Mouse (Mus musculus): ENCODE data around the gene Agtr1a.

GRCm38 (mm10) chr13:30418611-30419010 lies 82.4 kb downstream of the Agtr1a start:
- no peak for TF ChIP-seq CTCF (IDR thresholded peaks at IDR 0.05; ENCODE audit: borderline replicate concordance, control insufficient read depth, extremely low read depth, insufficient read depth, low read length, poor library complexity)
- TF ChIP-seq POLR2A (IDR thresholded peaks at IDR 0.05; ENCODE audit: control insufficient read depth, extremely low read depth, insufficient read depth, low read length, poor library complexity), result no peak
